Mouse (Mus musculus): Measurements from ENCODE around the gene Epb41l3.

GRCm38 (mm10) chr17:69220849-69221248, 145.4 kb downstream of the Epb41l3 start:
- TF ChIP-seq GATA1 (IDR thresholded peaks at IDR 0.05; ENCODE audit: low read length) (no peak), TAL1 (IDR thresholded peaks at IDR 0.05; ENCODE audit: low read length) (no peak)
